Mouse (Mus musculus) midbrain, postnatal 0 days (tissue): ENCODE measurements around the gene Hand1. TPM values are rescaled to one million over a fixed set of nuclear protein-coding genes. Genes with fewer than 3 reads are reported as not detected.

ENCODE experiments used
- ATAC-seq: fragments of 200-750 bp; cut with Nextera tagmentation; 2 replicates; pipeline ENCODE4 v1.8.0; 2017; ENCODE audit warnings: moderate number of reproducible peaks, mild to moderate bottlenecking, moderate TSS enrichment, moderate library complexity; ENCODE audit not compliant: low FRiP score
- DNase-seq: peaks from one replicate; pipeline ENCODE4 v3.0.0-alpha.2; 2015; ENCODE audit warnings: low spot score
- H3K27ac ChIP-seq: fragments of 300-500 bp; sonication (generic); 2 replicates; pipeline ENCODE4 v1.5.1; 2014; ENCODE audit warnings: low read depth, mild to moderate bottlenecking, low read length, mixed read lengths
- H3K27me3 ChIP-seq: fragments of 300-500 bp; sonication (generic); 2 replicates; pipeline ENCODE4 v1.6.1; 2014; ENCODE audit warnings: low read length, control low read depth, mixed read lengths; ENCODE audit not compliant: insufficient read depth
- H3K36me3 ChIP-seq: fragments of 300-500 bp; sonication (generic); 2 replicates; pipeline ENCODE4 v1.6.1; 2014; ENCODE audit warnings: low read length, control low read depth, mixed read lengths; ENCODE audit not compliant: insufficient read depth
- H3K4me1 ChIP-seq: fragments of 300-500 bp; sonication (generic); 2 replicates; pipeline ENCODE4 v1.6.1; 2014; ENCODE audit warnings: mild to moderate bottlenecking, control low read depth, antibody characterized with exemption, low read length, mixed read lengths; ENCODE audit not compliant: insufficient read depth
- H3K4me2 ChIP-seq: fragments of 300-500 bp; sonication (generic); 2 replicates; pipeline ENCODE4 v1.6.1; 2014; ENCODE audit warnings: low read depth, mild to moderate bottlenecking, low read length, mixed read lengths; ENCODE audit not compliant: poor library complexity, severe bottlenecking
- H3K4me3 ChIP-seq: fragments of 300-500 bp; sonication (generic); 2 replicates; pipeline ENCODE4 v1.5.1; 2014; ENCODE audit warnings: low read depth, mild to moderate bottlenecking, low read length, moderate library complexity
- H3K9ac ChIP-seq: fragments of 300-500 bp; sonication (generic); replicated peaks from 2 replicates; pipeline ENCODE4 v1.6.1; 2014; ENCODE audit warnings: mild to moderate bottlenecking, low read length, moderate library complexity, mixed read lengths; ENCODE audit not compliant: poor library complexity, severe bottlenecking
- H3K9me3 ChIP-seq: fragments of 300-500 bp; sonication (generic); 2 replicates; pipeline ENCODE4 v1.6.1; 2016; ENCODE audit warnings: low read length, control low read depth
- CTCF ChIP-seq: IDR thresholded peaks from 2 replicates; pipeline ENCODE4 v1.5.1; 2016; ENCODE audit warnings: antibody characterized with exemption, mild to moderate bottlenecking
- WGBS: fragments of 180-500 bp; shearing (Covaris S2); extraction: QIAGEN DNeasy Blood & Tissue Kit; methylation state at CpG from one replicate; pipeline ENCODE4 v1.1.7; 2014; 5-methylcytosine and 5-hydroxymethylcytosine counted together
- polyA plus RNA-seq: library from polyadenylated mRNA; unstranded; fragments of >200 nt; fragmentation: Nextera tagmentation; extraction: Ambion mirVana; gene quantifications from 2 replicates; pipeline ENCODE4 v1.2.1, GENCODE M21; 2015
- total RNA-seq: library from RNA; depleted of rRNA; stranded (reverse); fragments of >200 nt; gene quantifications from 2 replicates; pipeline ENCODE4 v1.2.3, GENCODE M21; 2014

The Hand1 gene
- total and polyA plus RNA-seq, 2 experiments from 2014 or later, result not detected

DNA sequence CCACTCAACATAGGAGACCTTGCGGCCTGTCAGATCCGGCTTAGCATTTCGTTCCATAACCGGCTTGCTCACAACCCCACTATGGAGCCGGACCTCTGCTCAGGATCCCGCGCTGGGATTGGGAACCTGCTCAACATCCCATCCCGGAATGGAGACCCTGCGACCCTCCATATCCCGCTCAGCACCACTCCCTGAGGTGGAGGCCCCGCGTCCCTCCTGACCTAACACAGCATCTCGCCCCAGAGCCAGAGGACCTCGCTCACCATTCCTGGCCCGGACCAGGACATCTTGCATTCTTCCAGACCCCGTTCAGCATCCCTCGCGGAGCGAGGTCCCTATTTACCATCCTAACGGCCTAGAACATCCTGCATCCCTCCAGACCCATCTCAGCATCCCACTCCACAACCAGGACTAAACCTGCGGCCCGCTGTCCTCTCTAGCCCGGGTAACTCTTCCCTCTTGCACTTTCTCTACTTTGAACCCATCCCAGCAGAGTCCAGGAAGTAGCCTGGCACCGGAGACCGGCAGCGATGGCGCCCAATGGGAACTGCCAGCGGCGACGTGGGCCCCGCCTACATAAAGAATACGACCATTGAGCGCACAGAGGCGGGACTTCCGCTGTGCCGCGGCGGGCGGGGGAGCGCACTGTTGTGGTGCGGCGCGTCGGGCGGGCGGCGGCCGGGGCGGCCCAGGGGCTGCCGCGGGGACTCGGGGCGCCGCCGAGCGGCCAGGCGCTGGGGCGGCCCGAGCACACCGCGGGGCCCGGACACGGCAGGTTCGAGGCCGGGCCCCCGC lies 31.4 kb downstream of the Hand1 start, which contains the start of gene Sap30l:
Sap30l (plus strand) TSS at position 667 of the 795 bp plus-strand sequence.
- DNase-seq (peak; percentile 97), ATAC-seq (peak; percentile 94)
- Histone ChIP-seq H3K9me3 (no peaks in the 10 kb centered on the region), H3K27ac (peak within 1 kb of the TSS; percentile 1), H3K4me2 (peak within 1 kb of the TSS; percentile 99), H3K4me3 (peak within 1 kb of the TSS; percentile 90), H3K4me1 (peaks cover 4% of the 10 kb centered on the region; the same call in 1 of the 2 replicates), H3K27me3 (no peaks in the 10 kb centered on the region), H3K9ac (peak within 1 kb of the TSS; percentile 66), H3K36me3 (no peaks in the 10 kb centered on the region)
- WGBS, result under 1% methylated on average over 62 of the region's 66 CpGs
- TF ChIP-seq CTCF, result no peak

DNA sequence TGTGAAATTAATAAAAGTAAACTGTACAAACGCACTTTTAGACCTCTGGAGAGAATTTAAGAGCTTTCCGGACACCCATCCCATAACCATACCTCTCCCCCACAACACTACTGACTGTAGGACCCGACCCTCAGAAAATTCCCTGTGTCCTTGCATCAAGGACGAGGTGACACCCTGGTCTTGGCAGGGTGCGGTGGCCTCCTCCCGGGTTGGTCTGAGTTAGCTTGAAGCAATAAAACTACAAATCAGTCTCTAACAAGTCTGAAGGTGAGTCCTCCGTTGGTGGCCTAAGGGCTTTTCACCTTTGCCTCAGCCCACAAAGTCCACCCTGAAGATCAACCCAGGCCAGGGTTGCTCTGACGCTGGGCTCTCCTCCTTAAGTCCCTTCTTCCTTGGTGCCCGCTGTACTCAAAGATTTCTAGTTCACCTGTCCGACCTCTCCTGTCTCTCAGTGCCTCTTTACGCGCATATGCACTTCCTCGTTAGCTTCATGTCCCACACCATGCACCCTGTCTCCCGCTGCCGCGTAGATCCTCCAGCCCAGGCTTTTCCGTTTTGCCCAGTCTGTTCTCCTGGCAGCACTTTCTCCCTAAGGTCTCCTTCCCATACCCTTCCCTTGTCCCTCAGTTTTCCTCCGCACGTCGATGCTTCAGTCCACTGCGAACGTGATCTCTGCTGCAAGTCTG lies 32.2 kb downstream of the Hand1 start:
- no peak for ATAC-seq
- H3K4me1 ChIP-seq, result peaks cover 4% of the 10 kb centered on the region; the same call in 1 of the 2 replicates
- peak overlapping the region; percentile 90 for H3K4me3 ChIP-seq
- peak overlapping the region; percentile 44; the same call in 1 of the 2 replicates for H3K9ac ChIP-seq
- TF ChIP-seq CTCF, result no peak
- WGBS, result 18% methylated on average over 22 of the region's 22 CpGs
- DNase-seq, result no peak
- no peaks in the 10 kb centered on the region for H3K27me3 ChIP-seq
- H3K27ac ChIP-seq, result no peak overlapping the region
- H3K9me3 ChIP-seq, result no peaks in the 10 kb centered on the region
- no peaks in the 10 kb centered on the region for H3K36me3 ChIP-seq
- H3K4me2 ChIP-seq, result peak overlapping the region; percentile 99

DNA sequence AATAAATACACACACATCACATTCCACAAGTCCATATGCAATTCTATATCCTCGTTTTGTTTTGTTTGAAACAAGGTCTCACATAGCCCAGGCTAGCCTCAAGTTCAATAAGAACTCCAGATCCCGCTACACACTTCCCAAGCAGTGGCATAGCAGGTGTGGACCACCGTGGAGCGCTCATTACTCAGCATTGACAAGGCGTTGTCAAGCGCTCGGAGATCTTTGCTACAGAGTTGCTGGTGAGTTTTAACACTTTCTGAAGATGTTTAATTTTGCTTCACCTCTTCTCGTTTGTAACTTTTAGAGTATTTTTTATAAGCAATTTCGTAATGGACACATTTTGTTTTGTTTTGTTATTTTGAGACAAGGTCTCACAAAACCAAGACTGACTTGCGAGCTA lies 33.2 kb downstream of the Hand1 start:
- Histone ChIP-seq H3K4me2 (no peak overlapping the region), H3K9ac (no peak overlapping the region), H3K36me3 (no peaks in the 10 kb centered on the region), H3K9me3 (no peaks in the 10 kb centered on the region), H3K4me3 (no peak overlapping the region), H3K4me1 (peaks cover 4% of the 10 kb centered on the region; the same call in 1 of the 2 replicates), H3K27me3 (no peaks in the 10 kb centered on the region), H3K27ac (no peak overlapping the region)
- no peak for DNase-seq
- no peak for ATAC-seq
- TF ChIP-seq CTCF, result no peak
- 88% methylated on average over 10 of the region's 10 CpGs for WGBS

DNA sequence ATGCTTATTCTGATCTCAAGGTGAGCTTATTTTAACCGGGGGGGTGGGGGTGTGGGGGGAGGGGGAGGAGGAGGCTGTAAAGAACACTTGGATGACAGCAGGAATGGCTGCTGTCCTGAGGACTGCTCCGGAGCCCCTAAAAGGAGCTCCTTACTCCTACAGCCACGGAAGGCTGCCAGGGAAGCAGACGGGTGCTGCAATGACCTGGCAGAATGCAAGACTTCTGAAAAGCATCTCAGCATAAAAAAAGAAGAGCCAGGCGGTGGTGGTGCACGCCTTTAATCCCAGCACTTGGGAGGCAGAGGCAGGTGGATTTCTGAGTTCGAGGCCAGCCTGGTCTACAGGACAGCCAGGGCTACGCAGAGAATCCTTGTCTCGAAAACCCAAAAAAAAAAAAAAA lies 34.8 kb downstream of the Hand1 start:
- TF ChIP-seq CTCF, result no peak
- DNase-seq (no peak), ATAC-seq (no peak)
- 76% methylated on average over 9 of the region's 9 CpGs for WGBS
- Histone ChIP-seq H3K9me3 (no peaks in the 10 kb centered on the region), H3K9ac (no peak overlapping the region), H3K36me3 (no peaks in the 10 kb centered on the region), H3K4me2 (no peak overlapping the region), H3K4me3 (no peak overlapping the region), H3K27me3 (no peaks in the 10 kb centered on the region), H3K4me1 (0 out of 2 replicates have a peak, but pooled peaks cover 1% of the 10 kb centered on the region), H3K27ac (no peak overlapping the region)

DNA sequence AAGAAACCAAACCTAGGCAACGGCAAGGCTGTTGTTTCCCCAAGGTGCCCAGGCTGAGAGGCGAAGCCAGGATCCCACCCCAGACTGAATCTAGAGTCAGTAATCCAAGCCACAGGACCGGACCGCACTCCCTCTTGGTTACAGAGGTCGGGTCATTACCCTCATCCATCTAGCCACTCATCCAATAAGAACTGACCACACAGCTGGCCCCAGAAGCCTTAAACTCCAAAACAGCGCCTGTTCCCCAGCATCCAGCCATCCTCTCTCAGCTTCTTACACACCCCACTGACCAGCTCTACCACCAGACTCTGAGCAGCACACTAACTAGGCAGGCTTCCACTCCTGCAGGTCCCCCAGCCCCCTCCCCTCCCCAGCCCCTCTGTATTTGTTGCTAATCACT lies 37.5 kb downstream of the Hand1 start:
- Histone ChIP-seq H3K4me1 (no peaks in the 10 kb centered on the region), H3K27me3 (no peaks in the 10 kb centered on the region), H3K36me3 (no peaks in the 10 kb centered on the region), H3K9ac (no peak overlapping the region), H3K9me3 (no peaks in the 10 kb centered on the region), H3K4me2 (no peak overlapping the region), H3K4me3 (no peak overlapping the region), H3K27ac (no peak overlapping the region)
- ATAC-seq (no peak), DNase-seq (no peak)
- no peak for TF ChIP-seq CTCF
- WGBS, result 57% methylated on average over 6 of the region's 6 CpGs
